Mouse (Mus musculus): ENCODE data around the gene Ptpn23.
"Not testable (repeated sequence)": the region's sequence is repeated elsewhere in the genome, so short reads cannot be mapped to it uniquely, and the experiment has no call there.

DNA sequence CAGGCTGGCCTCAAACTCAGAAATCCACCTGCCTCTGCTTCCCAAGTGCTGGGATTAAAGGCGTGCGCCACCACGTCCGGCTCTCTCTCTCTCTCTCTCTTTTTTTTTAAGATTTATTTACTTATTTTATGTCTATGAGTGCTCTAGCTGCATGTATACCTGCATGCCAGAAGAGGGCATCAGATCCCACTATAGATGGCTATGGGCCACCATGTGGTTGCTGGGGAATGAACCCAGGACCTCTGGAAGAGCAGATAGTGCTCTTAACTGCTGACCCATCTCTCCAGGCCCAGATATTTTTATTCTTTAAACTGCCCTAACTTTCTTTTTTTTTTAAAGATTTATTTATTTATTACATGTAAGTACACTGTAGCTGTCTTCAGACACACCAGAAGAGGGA is 4.8 kb downstream of the Ptpn23 start:
- not testable (repeated sequence) for TF ChIP-seq CTCF (IDR thresholded peaks at IDR 0.05; ENCODE audit: low read depth, low read length); POLR2A (IDR thresholded peaks at IDR 0.05; ENCODE audit: borderline replicate concordance, low read depth, low read length)

All from bone marrow macrophage, adult 2 months (primary cell).